ENCODE assay signal across 19 mouse cellular contexts in the genomic region with DNA sequence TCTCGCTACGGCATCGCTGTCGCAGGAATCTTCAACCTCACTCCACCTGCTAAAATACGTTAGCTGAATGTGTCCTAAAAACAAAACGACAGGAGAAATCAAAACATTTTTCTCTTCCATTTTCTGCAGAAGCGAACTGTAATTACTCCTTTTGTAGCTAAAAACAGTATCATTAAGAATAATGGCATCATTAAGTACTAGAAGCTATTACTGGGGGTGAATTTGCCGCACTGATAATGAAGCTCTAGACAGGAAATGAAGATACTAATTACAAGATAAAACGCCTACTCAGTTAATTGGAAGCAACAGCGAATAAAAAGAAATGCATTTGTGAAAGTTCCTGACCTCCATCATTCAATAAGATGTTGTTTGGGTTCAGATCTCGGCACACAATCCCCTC.
A peak's percentile ranks its signal among the peaks of the same experiment; 100 is the strongest.
DNase-seq lines count a peak whose midpoint lies in the region; ATAC-seq and TF ChIP-seq lines count a peak whose summit lies in the region.
"Had no signal": no experiment of that assay in that cellular context is flagged by ENCODE, and none has a peak within 500 bp of the region (broad histone marks: within the 10 kb centered on the region; RNA-seq: fewer than 3 reads in every experiment).

No protein-coding gene starts in this region.

- H3K9me3 ChIP-seq in forebrain, postnatal 0 days (ENCODE audit: low read length) = no peaks in the 10 kb centered on the region
- H3K9me3 ChIP-seq in forebrain, embryonic 13.5 days (replicated peaks) = no peaks in the 10 kb centered on the region
- H3K9me3 ChIP-seq: embryonic facial prominence, embryonic 10.5 days; embryonic facial prominence, embryonic 12.5 days had no signal

- TF ChIP-seq CTCF in forebrain, postnatal 0 days (IDR thresholded peaks at IDR 0.05; ENCODE audit: low read depth) = no peak
- no peak for TF ChIP-seq CTCF in brain, embryonic 14.5 days (IDR thresholded peaks at IDR 0.05; ENCODE audit: borderline replicate concordance, extremely low read depth, insufficient read depth, insufficient read length)

- intact Hi-C loops in gastrocnemius, postnatal 14 days (cut with DNase I; ENCODE audit: low total_unique reads) = loop anchor here (5.0 kb wide), 1 partner anchor 751 kb away; no protein-coding TSS in a partner anchor

- H3K27me3 ChIP-seq in forebrain, postnatal 0 days (ENCODE audit: insufficient read depth, low read length) = no peaks in the 10 kb centered on the region
- H3K27me3 ChIP-seq in forebrain, embryonic 13.5 days = no peaks in the 10 kb centered on the region; the same call in 1 of the 2 replicates
- H3K27me3 ChIP-seq: embryonic facial prominence, embryonic 12.5 days; Patski had no signal

- TF ChIP-seq POLR2A in brain, embryonic 14.5 days (IDR thresholded peaks at IDR 0.05; ENCODE audit: borderline replicate concordance, extremely low read depth, insufficient read depth, insufficient read length, poor library complexity, severe bottlenecking) = no peak

- H3K4me3 ChIP-seq in forebrain, postnatal 0 days (ENCODE audit: low read depth, low read length) = no peak overlapping the region
- H3K4me3 ChIP-seq in forebrain, embryonic 13.5 days = no peak overlapping the region
- H3K4me3 ChIP-seq: embryonic facial prominence, embryonic 10.5 days; embryonic facial prominence, embryonic 12.5 days had no signal

- ATAC-seq in forebrain, postnatal 0 days = peak; percentile 69; the same call in 1 of the 2 replicates
- ATAC-seq in forebrain, embryonic 13.5 days = no peak
- ATAC-seq: activated CD4-positive, CD25-positive, alpha-beta regulatory T cell, adult 4 months; forebrain, embryonic 16.5 days; Patski had no signal

- 48% methylated on average over 11 of the region's 11 CpGs for WGBS in forebrain, postnatal 0 days
- WGBS in forebrain, embryonic 13.5 days = 47% methylated on average over 11 of the region's 11 CpGs

- DNase-seq in forebrain, postnatal 0 days = no peak
- DNase-seq in retina, postnatal 1 day = peak; percentile 61
- DNase-seq in retina, embryonic 14.5 days (ENCODE audit: low spot score) = no peak
- peak; percentile 63 for DNase-seq in brain, embryonic 14.5 days (ENCODE audit: low read depth)
- no peak for DNase-seq in gastrocnemius, postnatal 14 days
- DNase-seq: adrenal gland, adult 8-10 months; adrenal gland, postnatal 14 days; adrenal gland, postnatal 36 days; cerebellum, adult 11 months; cerebellum, adult 18-20 months; cerebellum, adult 8-10 months; cerebellum, adult 9-11 months; cerebellum, postnatal 25 days had no signal

- no peak overlapping the region for H3K9ac ChIP-seq in forebrain, postnatal 0 days
- no peak overlapping the region for H3K9ac ChIP-seq in forebrain, embryonic 13.5 days
- H3K9ac ChIP-seq: embryonic facial prominence, embryonic 12.5 days had no signal

- H3K36me3 ChIP-seq in forebrain, postnatal 0 days (ENCODE audit: insufficient read depth) = peaks cover 21% of the 10 kb centered on the region
- H3K36me3 ChIP-seq in forebrain, embryonic 13.5 days (ENCODE audit: poor library complexity, severe bottlenecking) = peaks cover 19% of the 10 kb centered on the region

- no peak overlapping the region for H3K27ac ChIP-seq in forebrain, postnatal 0 days (ENCODE audit: low read depth, low read length)
- H3K27ac ChIP-seq in forebrain, embryonic 13.5 days = no peak overlapping the region
- H3K27ac ChIP-seq: embryonic facial prominence, embryonic 10.5 days; embryonic facial prominence, embryonic 12.5 days had no signal

- H3K4me2 ChIP-seq in forebrain, postnatal 0 days (ENCODE audit: low read depth) = no peak overlapping the region
- no peak overlapping the region for H3K4me2 ChIP-seq in forebrain, embryonic 13.5 days
- H3K4me2 ChIP-seq: embryonic facial prominence, embryonic 12.5 days had no signal

- peaks cover 9% of the 10 kb centered on the region; the same call in 1 of the 2 replicates for H3K4me1 ChIP-seq in forebrain, postnatal 0 days (ENCODE audit: insufficient read depth)
- H3K4me1 ChIP-seq in forebrain, embryonic 13.5 days = peaks cover 26% of the 10 kb centered on the region
- H3K4me1 ChIP-seq: embryonic facial prominence, embryonic 12.5 days had no signal

Comparison
In these comparisons a context has a peak if more than half of its experiments do, and no peak if none do; other contexts are left out.
1. DNase-seq: peak in retina, postnatal 1 day (single experiment) and brain, embryonic 14.5 days (single experiment); none in forebrain, postnatal 0 days (single experiment), retina, embryonic 14.5 days (single experiment) and gastrocnemius, postnatal 14 days (single experiment).